Mouse (Mus musculus): ENCODE results near the gene Tmem163.

DNA sequence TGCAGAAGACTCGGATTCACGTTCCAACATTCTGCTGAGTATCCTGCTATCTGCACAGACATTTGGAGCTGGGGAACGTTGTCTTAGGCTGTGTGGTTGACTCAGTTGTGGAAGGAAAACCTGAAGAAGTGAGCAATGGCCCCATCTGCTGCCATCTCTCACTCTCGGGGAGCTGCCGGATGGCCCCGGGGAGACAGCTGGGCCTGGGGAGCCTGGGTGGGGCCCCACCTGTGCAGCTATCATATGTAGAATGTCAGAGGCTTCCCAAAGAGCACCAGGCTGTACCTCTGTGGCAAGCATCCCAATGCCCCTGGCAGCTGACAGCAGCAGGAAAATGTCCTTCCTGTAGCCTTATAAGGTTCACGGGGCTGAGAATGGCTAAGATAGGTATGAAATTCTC is 137.4 kb downstream of the Tmem163 start:
- no peak for TF ChIP-seq CTCF (IDR thresholded peaks at IDR 0.05; ENCODE audit: extremely low read depth, insufficient read length, insufficient replicate concordance, low read depth, low read length)
- no peak for TF ChIP-seq POLR2A (IDR thresholded peaks at IDR 0.05; ENCODE audit: low read depth, low read length)

All from small intestine, adult 2 months (tissue).